Mouse (Mus musculus): ENCODE data around the gene Olfr976. TPM values are rescaled to one million over a fixed set of nuclear protein-coding genes. Genes with fewer than 3 reads are reported as not detected.

The Olfr976 gene
- polyA plus RNA-seq (2012; rRNA removed; ENCODE audit: low replicate concordance) = not detected in 2 replicates

GRCm38 (mm10) chr9:39961033-39961432 is at the start of gene Olfr976:
TSS of gene Olfr976 (minus strand) at chr9:39961133.

GRCm38 (mm10) chr9:40009482-40009881 is 48.5 kb upstream of the Olfr976 start, which contains the start of gene Olfr980:
TSS of gene Olfr980 (minus strand) at chr9:40009582.

GRCm38 (mm10) chr9:40003365-40003764 is 42.4 kb upstream of the Olfr976 start, which contains the start of gene Olfr979:
TSS of gene Olfr979 (minus strand) at chr9:40003465.

GRCm38 (mm10) chr9:39991813-39992212 is 30.9 kb upstream of the Olfr976 start, which contains the start of gene Olfr978:
TSS of gene Olfr978 (plus strand) at chr9:39992113.

DNA sequence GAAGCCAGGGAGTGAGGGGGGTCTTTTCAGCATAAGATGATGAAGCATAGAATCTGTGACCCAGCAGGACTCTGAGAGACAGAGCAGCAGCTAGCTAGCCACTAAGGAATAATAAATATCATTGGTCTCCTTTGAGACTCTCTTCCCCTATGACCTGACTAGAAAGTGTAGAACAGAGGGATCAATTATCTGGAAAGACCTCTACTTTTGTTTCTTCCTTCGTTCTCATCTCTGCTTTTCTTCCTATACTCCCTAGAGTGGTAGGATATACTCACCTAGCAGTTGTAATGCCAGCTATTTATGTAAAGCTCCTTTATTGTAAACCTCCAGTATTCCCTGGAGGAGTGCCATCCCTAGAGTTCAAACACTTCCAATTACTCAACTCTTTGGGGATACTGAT is 9.0 kb downstream of the Olfr976 start, which contains the start of gene Olfr975:
Gene Olfr975 (minus strand): TSS at position 101 of the 400 bp plus-strand sequence.

DNA sequence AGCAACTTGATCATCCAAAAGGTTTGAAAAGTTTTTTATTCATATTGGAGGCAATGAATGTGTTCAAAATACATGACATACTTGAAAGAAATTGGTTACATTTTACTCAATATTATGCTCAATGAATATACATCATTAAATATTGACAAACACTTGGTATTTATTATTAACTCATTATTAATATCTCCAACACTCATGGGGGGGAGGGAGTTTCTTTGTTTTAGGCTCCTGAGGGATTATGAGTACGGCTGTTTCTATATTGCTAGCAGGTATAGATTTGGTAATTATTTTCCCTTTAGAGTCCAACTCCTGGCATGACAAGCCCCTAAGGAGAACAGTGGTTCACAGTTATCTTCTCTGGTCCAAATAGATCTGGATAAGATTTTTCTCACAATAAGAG is 23.7 kb downstream of the Olfr976 start, which contains the start of gene Olfr974:
Gene Olfr974 (plus strand): TSS at position 301 of the 400 bp plus-strand sequence.

DNA sequence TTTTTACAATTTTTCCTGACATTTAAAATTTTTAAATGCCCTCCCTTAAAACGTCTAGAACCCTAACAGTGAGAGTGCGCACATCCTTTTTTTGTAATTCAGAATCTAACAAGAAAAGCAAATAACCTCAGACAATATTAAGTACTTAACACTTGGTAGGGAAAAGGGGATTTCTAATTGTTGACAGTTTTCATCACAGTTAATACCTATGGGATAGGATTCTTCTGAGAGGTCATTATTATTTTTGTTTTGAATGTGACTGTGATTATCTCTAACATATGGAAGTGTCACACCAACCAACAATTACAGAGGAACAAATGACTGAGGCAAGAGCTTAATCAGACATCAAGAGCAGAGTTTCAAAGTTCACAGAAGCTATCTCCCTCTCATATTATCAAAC is 53.9 kb downstream of the Olfr976 start, which contains the start of gene Olfr229:
Gene Olfr229 (plus strand): TSS at position 301 of the 400 bp plus-strand sequence.

Other genes starting within 250 kb of the Olfr976 start
- not detected in 2 replicates for gene Olfr965, start 249.8 kb downstream of the Olfr976 start, polyA plus RNA-seq (2012; rRNA removed; ENCODE audit: low replicate concordance)
- not detected in 2 replicates for gene Olfr150, start 230.2 kb downstream of the Olfr976 start, polyA plus RNA-seq (2012; rRNA removed; ENCODE audit: low replicate concordance)
- gene Olfr967, start 214.9 kb downstream of the Olfr976 start, polyA plus RNA-seq (2012; rRNA removed; ENCODE audit: low replicate concordance) = not detected in 2 replicates
- gene Olfr968, start 177.9 kb downstream of the Olfr976 start, polyA plus RNA-seq (2012; rRNA removed; ENCODE audit: low replicate concordance) = not detected in 2 replicates
- not detected in 2 replicates for gene Olfr969, start 170.2 kb downstream of the Olfr976 start, polyA plus RNA-seq (2012; rRNA removed; ENCODE audit: low replicate concordance)
- gene Olfr970, start 152.3 kb downstream of the Olfr976 start, polyA plus RNA-seq (2012; rRNA removed; ENCODE audit: low replicate concordance) = not detected in 2 replicates
- gene Olfr971, start 124.3 kb downstream of the Olfr976 start, polyA plus RNA-seq (2012; rRNA removed; ENCODE audit: low replicate concordance) = not detected in 2 replicates
- not detected in 2 replicates for gene Olfr972, start 94.7 kb downstream of the Olfr976 start, polyA plus RNA-seq (2012; rRNA removed; ENCODE audit: low replicate concordance)
- gene Olfr229, start 53.8 kb downstream of the Olfr976 start, polyA plus RNA-seq (2012; rRNA removed; ENCODE audit: low replicate concordance) = not detected in 2 replicates
- not detected in 2 replicates for gene Olfr974, start 23.6 kb downstream of the Olfr976 start, polyA plus RNA-seq (2012; rRNA removed; ENCODE audit: low replicate concordance)
- gene Olfr975, start 9.1 kb downstream of the Olfr976 start, polyA plus RNA-seq (2012; rRNA removed; ENCODE audit: low replicate concordance) = not detected in 2 replicates
- not detected in 2 replicates for gene Olfr978, start 31.0 kb upstream of the Olfr976 start, polyA plus RNA-seq (2012; rRNA removed; ENCODE audit: low replicate concordance)
- not detected in 2 replicates for gene Olfr979, start 42.3 kb upstream of the Olfr976 start, polyA plus RNA-seq (2012; rRNA removed; ENCODE audit: low replicate concordance)
- gene Olfr980, start 48.4 kb upstream of the Olfr976 start, polyA plus RNA-seq (2012; rRNA removed; ENCODE audit: low replicate concordance) = not detected in 2 replicates
- not detected in 2 replicates for gene Olfr981, start 60.3 kb upstream of the Olfr976 start, polyA plus RNA-seq (2012; rRNA removed; ENCODE audit: low replicate concordance)
- gene Olfr982, start 112.7 kb upstream of the Olfr976 start, polyA plus RNA-seq (2012; rRNA removed; ENCODE audit: low replicate concordance) = not detected in 2 replicates
- gene Olfr983, start 132.5 kb upstream of the Olfr976 start, polyA plus RNA-seq (2012; rRNA removed; ENCODE audit: low replicate concordance) = not detected in 2 replicates
- not detected in 2 replicates for gene Olfr984, start 153.1 kb upstream of the Olfr976 start, polyA plus RNA-seq (2012; rRNA removed; ENCODE audit: low replicate concordance)
- gene Olfr985, start 169.1 kb upstream of the Olfr976 start, polyA plus RNA-seq (2012; rRNA removed; ENCODE audit: low replicate concordance) = not detected in 2 replicates
- not detected in 2 replicates for gene Tmem225, start 187.0 kb upstream of the Olfr976 start, polyA plus RNA-seq (2012; rRNA removed; ENCODE audit: low replicate concordance)
- gene Olfr986, start 219.8 kb upstream of the Olfr976 start, polyA plus RNA-seq (2012; rRNA removed; ENCODE audit: low replicate concordance) = not detected in 2 replicates
- gene Zfp202, start 231.2 kb upstream of the Olfr976 start, polyA plus RNA-seq (2012; rRNA removed; ENCODE audit: low replicate concordance) = 0.86 and 1.8 TPM in 2 replicates

Data from mammary gland, adult 2 months (tissue).